Mouse (Mus musculus): ENCODE measurements around the gene Lipa. TPM values are rescaled to one million over a fixed set of nuclear protein-coding genes. Genes with fewer than 3 reads are reported as not detected.

Lipa gene
- polyA plus RNA-seq, 2 experiments, result 22.7 to 40.4 TPM

GRCm38 (mm10) chr19:34461451-34462019 lies 65.7 kb downstream of the Lipa start:
- Histone ChIP-seq H3K4me1 (replicated peaks; ENCODE audit: control insufficient read depth in 2 of 2, insufficient read depth in 2 of 2, low read length in 1 of 2) (no peaks in the 10 kb centered on the region), H3K27me3 (ENCODE audit: control insufficient read depth, insufficient read depth, low read length) (no peaks in the 10 kb centered on the region), H3K4me2 (ENCODE audit: low read depth) (no peak overlapping the region), H3K4me3 (ENCODE audit: insufficient read depth in 1 of 2, low read depth in 2 of 2, low read length in 2 of 2) (no peak overlapping the region), H3K36me3 (replicated peaks; ENCODE audit: control insufficient read depth, insufficient read depth, low read depth) (no peaks in the 10 kb centered on the region), H3K9me3 (ENCODE audit: control insufficient read depth, low read length) (no peaks in the 10 kb centered on the region), H3K9ac (replicated peaks) (no peak overlapping the region), H3K27ac (no peak overlapping the region)
- TF ChIP-seq EP300 (IDR thresholded peaks at IDR 0.05; ENCODE audit: low read depth), result no peak
- TF ChIP-seq CTCF (IDR thresholded peaks at IDR 0.05; ENCODE audit: low read depth), result no peak
- no peak for ATAC-seq (ENCODE audit: insufficient read depth)
- 41% methylated on average over 1 of the region's 1 CpGs for WGBS (ENCODE audit: insufficient replicate concordance)
- no peak for DNase-seq (ENCODE audit: low read depth in 3 of 3, low spot score in 3 of 3)

- DNase-seq (ENCODE audit: low read depth in 3 of 3, low spot score in 3 of 3) (no peak), ATAC-seq (ENCODE audit: insufficient read depth) (no peak)
- Histone ChIP-seq H3K4me2 (ENCODE audit: low read depth) (no peak overlapping the region), H3K27me3 (ENCODE audit: control insufficient read depth, insufficient read depth, low read length) (no peaks in the 10 kb centered on the region), H3K36me3 (replicated peaks; ENCODE audit: control insufficient read depth, insufficient read depth, low read depth) (no peaks in the 10 kb centered on the region), H3K27ac (no peak overlapping the region), H3K4me3 (ENCODE audit: insufficient read depth in 1 of 2, low read depth in 2 of 2, low read length in 2 of 2) (no peak overlapping the region), H3K9me3 (ENCODE audit: control insufficient read depth, low read length) (no peaks in the 10 kb centered on the region), H3K4me1 (replicated peaks; ENCODE audit: control insufficient read depth in 2 of 2, insufficient read depth in 2 of 2, low read length in 1 of 2) (no peaks in the 10 kb centered on the region), H3K9ac (replicated peaks) (no peak overlapping the region)
- TF ChIP-seq CTCF (IDR thresholded peaks at IDR 0.05; ENCODE audit: low read depth) (no peak), EP300 (IDR thresholded peaks at IDR 0.05; ENCODE audit: low read depth) (no peak)
- 39% methylated on average over 1 of the region's 1 CpGs for WGBS (ENCODE audit: insufficient replicate concordance)
These were observed 76.4 kb downstream of the Lipa start for GRCm38 (mm10) chr19:34450784-34451370.

GRCm38 (mm10) chr19:34448851-34449250 lies 78.4 kb downstream of the Lipa start:
- TF ChIP-seq CTCF (IDR thresholded peaks at IDR 0.05; ENCODE audit: low read depth) (no peak), EP300 (IDR thresholded peaks at IDR 0.05; ENCODE audit: low read depth) (no peak)
- no peaks in the 10 kb centered on the region for H3K36me3 ChIP-seq (replicated peaks; ENCODE audit: control insufficient read depth, insufficient read depth, low read depth)
- no peaks in the 10 kb centered on the region for H3K27me3 ChIP-seq (ENCODE audit: control insufficient read depth, insufficient read depth, low read length)
- ATAC-seq (ENCODE audit: insufficient read depth), result no peak
- no peak overlapping the region for H3K27ac ChIP-seq
- H3K9me3 ChIP-seq (ENCODE audit: control insufficient read depth, low read length), result no peaks in the 10 kb centered on the region
- H3K4me1 ChIP-seq (replicated peaks; ENCODE audit: control insufficient read depth in 2 of 2, insufficient read depth in 2 of 2, low read length in 1 of 2), result 0 out of 4 replicates have a peak, but pooled peaks cover 0 to 1% of the 10 kb centered on the region in 2 experiments
- DNase-seq (ENCODE audit: low read depth in 3 of 3, low spot score in 3 of 3), result no peak
- no peak overlapping the region for H3K4me3 ChIP-seq (ENCODE audit: insufficient read depth in 1 of 2, low read depth in 2 of 2, low read length in 2 of 2)
- WGBS (ENCODE audit: insufficient replicate concordance), result 53% methylated on average over 1 of the region's 1 CpGs
- no peak overlapping the region for H3K4me2 ChIP-seq (ENCODE audit: low read depth)
- no peak overlapping the region for H3K9ac ChIP-seq (replicated peaks)

- Histone ChIP-seq H3K27ac (no peak overlapping the region), H3K4me1 (replicated peaks; ENCODE audit: control insufficient read depth in 2 of 2, insufficient read depth in 2 of 2, low read length in 1 of 2) (0 out of 4 replicates have a peak, but pooled peaks cover 0 to 1% of the 10 kb centered on the region in 2 experiments), H3K4me3 (ENCODE audit: insufficient read depth in 1 of 2, low read depth in 2 of 2, low read length in 2 of 2) (no peak overlapping the region), H3K36me3 (replicated peaks; ENCODE audit: control insufficient read depth, insufficient read depth, low read depth) (no peaks in the 10 kb centered on the region), H3K9me3 (ENCODE audit: control insufficient read depth, low read length) (no peaks in the 10 kb centered on the region), H3K27me3 (ENCODE audit: control insufficient read depth, insufficient read depth, low read length) (no peaks in the 10 kb centered on the region), H3K4me2 (ENCODE audit: low read depth) (no peak overlapping the region), H3K9ac (replicated peaks) (no peak overlapping the region)
- TF ChIP-seq EP300 (IDR thresholded peaks at IDR 0.05; ENCODE audit: low read depth) (no peak), CTCF (IDR thresholded peaks at IDR 0.05; ENCODE audit: low read depth) (no peak)
- ATAC-seq (ENCODE audit: insufficient read depth) (no peak), DNase-seq (ENCODE audit: low read depth in 3 of 3, low spot score in 3 of 3) (no peak)
- 39% methylated on average over 4 of the region's 4 CpGs for WGBS (ENCODE audit: insufficient replicate concordance)
These were observed 81.8 kb downstream of the Lipa start for GRCm38 (mm10) chr19:34445410-34446012.

GRCm38 (mm10) chr19:34444785-34445184 lies 82.5 kb downstream of the Lipa start:
- Histone ChIP-seq H3K4me3 (ENCODE audit: insufficient read depth in 1 of 2, low read depth in 2 of 2, low read length in 2 of 2) (no peak overlapping the region), H3K27ac (no peak overlapping the region), H3K9me3 (ENCODE audit: control insufficient read depth, low read length) (no peaks in the 10 kb centered on the region), H3K9ac (replicated peaks) (no peak overlapping the region), H3K27me3 (ENCODE audit: control insufficient read depth, insufficient read depth, low read length) (no peaks in the 10 kb centered on the region), H3K4me1 (replicated peaks; ENCODE audit: control insufficient read depth in 2 of 2, insufficient read depth in 2 of 2, low read length in 1 of 2) (0 out of 4 replicates have a peak, but pooled peaks cover 0 to 1% of the 10 kb centered on the region in 2 experiments), H3K36me3 (replicated peaks; ENCODE audit: control insufficient read depth, insufficient read depth, low read depth) (no peaks in the 10 kb centered on the region), H3K4me2 (ENCODE audit: low read depth) (no peak overlapping the region)
- TF ChIP-seq CTCF (IDR thresholded peaks at IDR 0.05; ENCODE audit: low read depth), result no peak
- no peak for TF ChIP-seq EP300 (IDR thresholded peaks at IDR 0.05; ENCODE audit: low read depth)
- no peak for DNase-seq (ENCODE audit: low read depth in 3 of 3, low spot score in 3 of 3)
- WGBS (ENCODE audit: insufficient replicate concordance), result 36% methylated on average over 3 of the region's 3 CpGs
- ATAC-seq (ENCODE audit: insufficient read depth), result no peak

Other genes starting within 250 kb of the Lipa start
- 0.37 and 0.99 TPM in 2 replicates for gene Fas, start 236.8 kb downstream of the Lipa start, polyA plus RNA-seq (2012; rRNA removed)
- gene Fas, start 236.8 kb downstream of the Lipa start, polyA plus RNA-seq (2014; fragmentation: Nextera tagmentation; extraction: Ambion mirVana), result 2.1 and 3.2 TPM in 2 replicates
- gene Ch25h, start 52.3 kb downstream of the Lipa start, polyA plus RNA-seq (2012; rRNA removed), result 0.15 and 0.29 TPM in 2 replicates
- not detected in 2 replicates for gene Ch25h, start 52.3 kb downstream of the Lipa start, polyA plus RNA-seq (2014; fragmentation: Nextera tagmentation; extraction: Ambion mirVana)
- 0.75 and 2.1 TPM in 2 replicates for gene Ifit2, start 23.2 kb upstream of the Lipa start, polyA plus RNA-seq (2012; rRNA removed)
- 2.8 and 3.5 TPM in 2 replicates for gene Ifit2, start 23.2 kb upstream of the Lipa start, polyA plus RNA-seq (2014; fragmentation: Nextera tagmentation; extraction: Ambion mirVana)
- gene Ifit3, start 56.1 kb upstream of the Lipa start, polyA plus RNA-seq (2012; rRNA removed), result 0.54 and 1.1 TPM in 2 replicates
- gene Ifit3, start 56.1 kb upstream of the Lipa start, polyA plus RNA-seq (2014; fragmentation: Nextera tagmentation; extraction: Ambion mirVana), result 0.79 and 1.3 TPM in 2 replicates
- gene Ifit1bl1, start 74.5 kb upstream of the Lipa start, polyA plus RNA-seq (2012; rRNA removed), result 0.05 and 0.12 TPM in 2 replicates
- gene Ifit1bl1, start 74.5 kb upstream of the Lipa start, polyA plus RNA-seq (2014; fragmentation: Nextera tagmentation; extraction: Ambion mirVana), result 0.10 and 0.28 TPM in 2 replicates
- gene Ifit3b, start 80.5 kb upstream of the Lipa start, polyA plus RNA-seq (2012; rRNA removed), result 0.12 and 0.21 TPM in 2 replicates
- 0.11 and 0.24 TPM in 2 replicates for gene Ifit3b, start 80.5 kb upstream of the Lipa start, polyA plus RNA-seq (2014; fragmentation: Nextera tagmentation; extraction: Ambion mirVana)
- 0.04 TPM in 1 of 2 replicates, not detected in the other for gene Ifit1bl2, start 113.3 kb upstream of the Lipa start, polyA plus RNA-seq (2012; rRNA removed)
- gene Ifit1bl2, start 113.3 kb upstream of the Lipa start, polyA plus RNA-seq (2014; fragmentation: Nextera tagmentation; extraction: Ambion mirVana), result not detected in 2 replicates
- 0.34 and 0.63 TPM in 2 replicates for gene Ifit1, start 113.4 kb upstream of the Lipa start, polyA plus RNA-seq (2012; rRNA removed)
- 0.78 and 1.1 TPM in 2 replicates for gene Ifit1, start 113.4 kb upstream of the Lipa start, polyA plus RNA-seq (2014; fragmentation: Nextera tagmentation; extraction: Ambion mirVana)
- 4.0 and 4.8 TPM in 2 replicates for gene Slc16a12, start 219.8 kb upstream of the Lipa start, polyA plus RNA-seq (2012; rRNA removed)
- gene Slc16a12, start 219.8 kb upstream of the Lipa start, polyA plus RNA-seq (2014; fragmentation: Nextera tagmentation; extraction: Ambion mirVana), result 9.7 and 12.1 TPM in 2 replicates

Measured in liver, embryonic 14.5 days (tissue).